Mouse (Mus musculus) bone marrow, adult 2 months (tissue): ENCODE measurements at regions not wholly inside any gene's neighbourhood (a gene's known extent, or its start where the extent isn't known, plus 50 kb on each side); places are given as distances from the start of the nearest gene placed in this dataset.
"Not testable (repeated sequence)": the region's sequence is repeated elsewhere in the genome, so short reads cannot be mapped to it uniquely, and the experiment has no call there.

Source experiments
- H3K27ac ChIP-seq: fragments of 200-500 bp; 2 replicates; pipeline ENCODE4 v1.5.1; 2012; ENCODE audit warnings: low read depth, mild to moderate bottlenecking, control low read depth, inconsistent platforms, low read length; ENCODE audit not compliant: control insufficient read depth, poor library complexity, insufficient read depth
- H3K4me1 ChIP-seq: fragments of 200-500 bp; 2 replicates; pipeline ENCODE4 v1.6.1; 2011; ENCODE audit warnings: low read length; ENCODE audit not compliant: control insufficient read depth, insufficient read depth
- H3K4me3 ChIP-seq: fragments of 200-500 bp; replicated peaks from 2 replicates; pipeline ENCODE3; 2011; ENCODE audit warnings: mild to moderate bottlenecking, low read depth, low read length, control low read depth; ENCODE audit not compliant: control insufficient read depth
- CTCF ChIP-seq: fragments of 200-500 bp; IDR thresholded peaks from 2 replicates; pipeline ENCODE4 v1.5.1; 2011; ENCODE audit warnings: low read length, control low read depth; ENCODE audit not compliant: control insufficient read depth, insufficient read depth
- POLR2A ChIP-seq: fragments of 200-500 bp; IDR thresholded peaks from 2 replicates; pipeline ENCODE4 v1.6.1; 2011; ENCODE audit warnings: low read depth, mild to moderate bottlenecking, control low read depth, low read length, borderline replicate concordance; ENCODE audit not compliant: control insufficient read depth
- WGBS: fragments of 180-500 bp; shearing (Covaris S2); methylation state at CpG from one replicate; pipeline ENCODE4 v1.1.7; 2018; 5-methylcytosine and 5-hydroxymethylcytosine counted together

DNA sequence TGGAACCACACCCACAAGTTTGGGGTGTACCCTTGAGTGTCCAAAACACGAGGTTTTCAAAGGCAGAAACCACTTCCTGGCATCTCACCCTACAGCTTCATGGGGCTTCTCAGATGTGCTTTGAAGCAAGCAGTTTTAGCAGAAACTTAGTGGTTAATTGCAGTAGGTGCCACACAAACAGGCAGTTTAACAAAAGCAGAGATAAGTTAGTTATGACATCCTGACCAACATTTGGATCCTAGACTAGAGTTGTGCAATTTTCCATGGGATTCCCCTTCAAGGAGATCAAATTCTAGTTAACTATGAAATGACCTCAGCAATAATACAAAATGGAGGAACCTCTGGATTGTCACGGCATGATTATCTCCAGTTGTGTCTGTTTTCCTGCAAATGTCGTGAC is 207.2 kb upstream of the Atp10a start:
- H3K27ac ChIP-seq: no peak overlapping the region
- 23% methylated on average over 3 of the region's 3 CpGs for WGBS

DNA sequence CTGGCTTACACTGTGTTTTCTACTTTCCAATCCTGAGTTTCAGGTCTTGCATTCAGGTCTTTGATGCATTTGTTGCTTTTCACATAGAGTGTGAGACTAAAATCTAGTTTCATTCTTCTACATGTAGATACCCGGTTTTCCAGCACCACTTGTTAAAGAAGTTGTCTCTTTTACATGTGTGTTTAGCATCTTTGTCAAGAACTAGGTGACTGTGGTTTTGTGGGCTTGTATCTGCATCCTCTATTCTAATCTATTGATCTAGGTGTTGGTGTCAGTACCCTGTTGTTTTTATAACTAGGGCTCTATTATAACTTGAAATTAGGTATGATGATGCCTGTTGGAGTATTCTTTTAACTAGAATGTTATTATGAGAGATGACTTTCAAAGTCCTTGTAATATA is 204.0 kb upstream of the Atp10a start:
- Histone ChIP-seq H3K4me3 (no peak overlapping the region), H3K27ac (no peak overlapping the region), H3K4me1 (no peaks in the 10 kb centered on the region)
- TF ChIP-seq POLR2A (no peak), CTCF (no peak)
- WGBS: 60% methylated on average over 1 of the region's 1 CpGs

More for the DNA sequence above, 207.2 kb upstream of the Atp10a start:
- H3K4me1 ChIP-seq: no peaks in the 10 kb centered on the region
- TF ChIP-seq CTCF (no peak), POLR2A (no peak)
- H3K4me3 ChIP-seq: no peak overlapping the region

DNA sequence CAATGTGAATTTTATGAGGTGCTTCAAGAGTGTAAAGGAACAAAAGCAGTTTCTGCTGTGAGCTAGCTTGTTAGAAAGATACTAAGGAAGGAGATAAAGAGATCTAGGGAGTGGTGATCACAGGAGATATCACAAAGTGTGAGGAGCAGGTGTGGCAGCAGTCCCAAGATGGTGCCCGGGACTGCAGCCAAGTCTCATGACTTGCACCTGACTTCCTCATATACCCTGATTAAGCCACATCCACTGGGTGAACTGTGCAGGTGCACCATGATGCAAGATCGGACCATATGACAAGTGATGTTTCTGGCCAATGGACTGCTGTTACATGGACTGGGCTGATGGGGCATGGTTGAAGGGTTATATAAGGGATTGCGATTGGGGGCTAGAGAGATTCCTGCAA is 197.8 kb upstream of the Atp10a start:
- WGBS: 82% methylated on average over 3 of the region's 3 CpGs
- not testable (repeated sequence) for H3K27ac ChIP-seq, H3K4me1 ChIP-seq, H3K4me3 ChIP-seq

DNA sequence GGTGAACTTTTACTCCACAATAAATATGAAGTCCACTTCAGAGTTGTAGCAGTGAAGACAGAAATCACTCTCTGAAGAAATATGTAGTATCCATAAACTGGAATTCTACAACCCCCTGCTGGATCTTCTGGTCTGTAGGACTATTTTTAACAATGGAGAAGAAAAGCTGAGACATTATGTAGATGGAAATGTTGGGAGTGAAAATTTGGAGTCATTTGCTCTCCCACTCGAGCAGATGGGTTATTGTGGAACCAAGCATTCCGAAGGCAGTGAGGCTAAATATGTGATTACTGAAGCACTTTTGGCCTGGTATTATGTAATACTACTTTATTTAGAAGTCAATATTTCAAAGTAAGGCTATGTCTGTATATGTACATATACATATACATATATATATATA is 195.0 kb upstream of the Atp10a start:
- WGBS: 65% methylated on average over 2 of the region's 2 CpGs
- no peak for TF ChIP-seq POLR2A
- TF ChIP-seq CTCF: no peak
- Histone ChIP-seq H3K27ac (no peak overlapping the region), H3K4me3 (no peak overlapping the region), H3K4me1 (no peaks in the 10 kb centered on the region)

DNA sequence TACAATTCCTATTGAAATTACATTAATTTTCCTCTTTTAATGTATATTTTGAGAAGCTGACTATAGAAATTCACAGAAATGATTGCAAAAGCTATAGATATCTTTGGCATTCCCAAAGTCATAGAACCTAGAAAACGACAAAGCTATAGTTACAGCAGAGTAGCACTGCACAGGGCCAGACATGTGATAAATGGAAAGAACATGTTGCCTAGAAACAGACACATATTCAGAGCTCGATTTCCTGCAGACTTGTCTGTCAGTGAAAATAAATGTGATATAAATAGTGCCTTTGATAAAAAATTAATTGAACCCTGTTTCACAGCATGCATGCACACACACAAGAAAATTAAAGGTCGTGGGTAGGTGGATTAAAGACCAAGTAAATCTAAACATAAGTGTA is 182.8 kb upstream of the Atp10a start:
- 47% methylated on average over 3 of the region's 3 CpGs for WGBS
- no peak for TF ChIP-seq POLR2A
- TF ChIP-seq CTCF: no peak
- no peaks in the 10 kb centered on the region for H3K4me1 ChIP-seq
- no peak overlapping the region for H3K27ac ChIP-seq
- no peak overlapping the region for H3K4me3 ChIP-seq

DNA sequence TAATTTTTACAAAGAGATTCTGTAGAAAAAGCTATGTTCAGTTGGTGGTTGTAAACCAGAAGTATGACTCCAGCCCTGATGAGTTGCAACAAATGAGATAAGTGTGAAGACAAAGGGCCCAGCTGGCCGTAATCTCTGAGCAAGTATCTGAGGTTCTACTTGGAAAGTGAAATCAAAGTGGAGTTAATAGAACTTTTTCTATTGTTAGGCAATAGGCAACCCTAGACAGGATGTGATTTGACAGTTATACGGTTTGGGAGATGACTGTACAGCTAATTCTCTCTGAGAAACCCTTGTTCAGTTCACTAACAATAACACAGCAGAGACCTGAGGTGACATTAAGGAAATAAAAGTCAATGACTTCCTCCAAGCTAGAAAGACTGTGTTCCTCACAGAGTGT is 180.8 kb upstream of the Atp10a start:
- Histone ChIP-seq H3K27ac (no peak overlapping the region), H3K4me3 (no peak overlapping the region), H3K4me1 (no peaks in the 10 kb centered on the region)
- TF ChIP-seq POLR2A (no peak), CTCF (no peak)
- WGBS: 28% methylated on average over 2 of the region's 2 CpGs

DNA sequence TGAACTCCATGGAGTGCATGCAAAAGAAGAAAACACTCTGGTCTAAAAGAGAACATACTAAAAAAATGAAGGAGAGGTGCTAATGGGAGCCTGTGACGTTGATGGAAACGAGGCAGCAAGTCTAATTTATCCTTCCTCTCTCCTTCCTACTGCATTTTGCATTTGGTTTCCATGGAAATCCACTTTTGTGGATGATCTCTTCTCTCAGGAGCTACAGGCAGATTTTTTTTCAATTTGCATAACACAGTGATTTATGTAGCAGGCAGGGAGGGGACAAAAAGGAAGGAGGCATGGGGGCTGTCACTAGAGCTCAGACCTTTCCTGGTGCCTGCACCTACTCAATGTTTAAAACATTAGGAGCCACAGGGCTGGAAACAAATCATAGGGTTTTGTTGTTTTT is 167.7 kb upstream of the Atp10a start:
- no peak overlapping the region for H3K4me3 ChIP-seq
- H3K27ac ChIP-seq: no peak overlapping the region
- 71% methylated on average over 2 of the region's 2 CpGs for WGBS
- H3K4me1 ChIP-seq: no peaks in the 10 kb centered on the region
- TF ChIP-seq POLR2A (no peak), CTCF (no peak)
